Mouse (Mus musculus) kidney, postnatal 4 days (tissue): ENCODE data around the gene Best1.
A peak's percentile ranks its signal among the peaks of the same experiment; 100 is the strongest.

Source experiments
- DNase-seq, 2 experiments: peaks; one replicate each; pipeline ENCODE4 v3.0.0; 2021; ENCODE audit warnings: mixed read lengths in 2 of 2

Gene Best1

GRCm38 (mm10) chr19:9957965-9958364, 43.5 kb downstream of the Best1 start:
- no peak for DNase-seq

- no peak for DNase-seq
Observed at GRCm38 (mm10) chr19:9956624-9957388, 44.6 kb downstream of the Best1 start.

GRCm38 (mm10) chr19:9955438-9955837, 46.0 kb downstream of the Best1 start:
- no peak for DNase-seq

- DNase-seq, result peak; percentile 13 to 32
Observed at GRCm38 (mm10) chr19:9954811-9955202, 46.6 kb downstream of the Best1 start.

- DNase-seq, result peak; percentile 65 to 78
Observed at GRCm38 (mm10) chr19:9954055-9954810, 47.2 kb downstream of the Best1 start.

GRCm38 (mm10) chr19:9952912-9953311, 48.5 kb downstream of the Best1 start:
- no peak for DNase-seq

- DNase-seq, result no peak
Observed at GRCm38 (mm10) chr19:9952390-9952789, 49.0 kb downstream of the Best1 start.

GRCm38 (mm10) chr19:9946986-9947385, 54.4 kb downstream of the Best1 start:
- no peak for DNase-seq

GRCm38 (mm10) chr19:9945800-9946564, 55.5 kb downstream of the Best1 start:
- DNase-seq, result no peak

- peak in 1 of 2 experiments; percentile 33 for DNase-seq
Observed at GRCm38 (mm10) chr19:9942539-9943533, 58.6 kb downstream of the Best1 start.

GRCm38 (mm10) chr19:9941809-9942208, 59.6 kb downstream of the Best1 start:
- peak in 1 of 2 experiments; percentile 37 for DNase-seq

- DNase-seq, result no peak
Observed at GRCm38 (mm10) chr19:9940903-9941302, 60.5 kb downstream of the Best1 start.

GRCm38 (mm10) chr19:9939841-9940240, 61.6 kb downstream of the Best1 start:
- DNase-seq, result no peak

- no peak for DNase-seq
Observed at GRCm38 (mm10) chr19:9938824-9939303, 62.6 kb downstream of the Best1 start.

GRCm38 (mm10) chr19:9938156-9938823, 63.1 kb downstream of the Best1 start:
- DNase-seq, result no peak

- no peak for DNase-seq
Observed at GRCm38 (mm10) chr19:9937428-9937827, 64.0 kb downstream of the Best1 start.

- no peak for DNase-seq
Observed at GRCm38 (mm10) chr19:9936579-9936978, 64.9 kb downstream of the Best1 start.
